Mouse (Mus musculus): ENCODE data around the gene Pde1b.

GRCm38 (mm10) chr15:103503251-103503600 lies 392 bp downstream of the Pde1b start:
- no peak for TF ChIP-seq CTCF (IDR thresholded peaks at IDR 0.05; ENCODE audit: low read depth, low read length)
- no peak for TF ChIP-seq GATA1 (IDR thresholded peaks at IDR 0.05; ENCODE audit: borderline replicate concordance, low read length)
- no peak for TF ChIP-seq TAL1 (conservative IDR thresholded peaks at IDR 0.05; ENCODE audit: low read depth, low read length)
- no peak for TF ChIP-seq GATA2 (IDR thresholded peaks at IDR 0.05; ENCODE audit: borderline replicate concordance, low read depth, low read length)
- TF ChIP-seq POLR2AphosphoS5 (IDR thresholded peaks at IDR 0.05; ENCODE audit: insufficient replicate concordance, low read depth, low read length): no peak

Measured in G1E (cell line).